Mouse (Mus musculus): Measurements from ENCODE around the gene Snf8. TPM values are rescaled to one million over a fixed set of nuclear protein-coding genes. Genes with fewer than 3 reads are reported as not detected.

Snf8 gene
- polyA plus RNA-seq, 1 experiment: not detected

- Histone ChIP-seq H3K4me3 (ENCODE audit: insufficient read depth, low read depth, low read length) (no peak overlapping the region), H3K4me1 (ENCODE audit: control insufficient read depth, insufficient read depth, low read length) (peaks cover 9% of the 10 kb centered on the region), H3K27ac (ENCODE audit: insufficient read depth, low read depth, low read length) (no peak overlapping the region)
- TF ChIP-seq POLR2A (IDR thresholded peaks at IDR 0.05; ENCODE audit: insufficient read depth, low read depth, low read length) (no peak), CTCF (IDR thresholded peaks at IDR 0.05; ENCODE audit: insufficient read depth, low read depth, low read length) (no peak)
- 95% methylated on average over 5 of the region's 5 CpGs for WGBS
These were observed 2.8 kb downstream of the Snf8 start for GRCm38 (mm10) chr11:96037499-96037898.

- WGBS: 96% methylated on average over 1 of the region's 1 CpGs
- TF ChIP-seq POLR2A (IDR thresholded peaks at IDR 0.05; ENCODE audit: insufficient read depth, low read depth, low read length) (no peak), CTCF (IDR thresholded peaks at IDR 0.05; ENCODE audit: insufficient read depth, low read depth, low read length) (no peak)
- peaks cover 9% of the 10 kb centered on the region for H3K4me1 ChIP-seq (ENCODE audit: control insufficient read depth, insufficient read depth, low read length)
These were observed 3.9 kb downstream of the Snf8 start for GRCm38 (mm10) chr11:96038560-96038959.

GRCm38 (mm10) chr11:96044803-96045567, 10.3 kb downstream of the Snf8 start:
- Histone ChIP-seq H3K4me3 (ENCODE audit: insufficient read depth, low read depth, low read length) (no peak overlapping the region), H3K4me1 (ENCODE audit: control insufficient read depth, insufficient read depth, low read length) (no peaks in the 10 kb centered on the region), H3K27ac (ENCODE audit: insufficient read depth, low read depth, low read length) (no peak overlapping the region)
- TF ChIP-seq POLR2A (IDR thresholded peaks at IDR 0.05; ENCODE audit: insufficient read depth, low read depth, low read length) (no peak), CTCF (IDR thresholded peaks at IDR 0.05; ENCODE audit: insufficient read depth, low read depth, low read length) (no peak)
- 86% methylated on average over 11 of the region's 11 CpGs for WGBS

More at GRCm38 (mm10) chr11:96038560-96038959, 3.9 kb downstream of the Snf8 start:
- Histone ChIP-seq H3K4me3 (ENCODE audit: insufficient read depth, low read depth, low read length) (no peak overlapping the region), H3K27ac (ENCODE audit: insufficient read depth, low read depth, low read length) (no peak overlapping the region)

- H3K4me1 ChIP-seq (ENCODE audit: control insufficient read depth, insufficient read depth, low read length): no peaks in the 10 kb centered on the region
- no peak overlapping the region for H3K27ac ChIP-seq (ENCODE audit: insufficient read depth, low read depth, low read length)
- H3K4me3 ChIP-seq (ENCODE audit: insufficient read depth, low read depth, low read length): no peak overlapping the region
- no peak for TF ChIP-seq CTCF (IDR thresholded peaks at IDR 0.05; ENCODE audit: insufficient read depth, low read depth, low read length)
- no peak for TF ChIP-seq POLR2A (IDR thresholded peaks at IDR 0.05; ENCODE audit: insufficient read depth, low read depth, low read length)
- WGBS: 77% methylated on average over 8 of the region's 8 CpGs
These were observed 11.3 kb downstream of the Snf8 start for GRCm38 (mm10) chr11:96046028-96046427.

DNA sequence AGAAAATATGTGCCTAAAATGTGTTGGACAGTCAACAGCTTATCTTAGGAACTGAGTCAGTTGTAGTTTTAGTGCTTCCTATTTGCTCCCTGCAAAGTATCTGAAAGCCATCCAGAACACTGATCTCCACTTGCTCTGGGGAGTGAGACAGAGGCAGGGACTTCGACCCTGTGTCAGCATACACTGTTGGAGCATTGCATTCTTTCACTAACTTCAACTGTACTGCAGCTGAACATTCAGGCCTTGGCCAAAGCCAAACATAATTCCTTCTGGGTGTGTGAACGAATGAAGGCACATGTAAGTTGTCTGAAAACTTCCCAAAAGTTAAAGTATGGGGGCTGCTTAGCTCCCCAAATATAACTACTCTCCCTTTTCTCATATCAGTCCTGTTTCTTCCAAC, 12.1 kb downstream of the Snf8 start:
- H3K4me1 ChIP-seq (ENCODE audit: control insufficient read depth, insufficient read depth, low read length): no peaks in the 10 kb centered on the region
- H3K4me3 ChIP-seq (ENCODE audit: insufficient read depth, low read depth, low read length): no peak overlapping the region
- TF ChIP-seq POLR2A (IDR thresholded peaks at IDR 0.05; ENCODE audit: insufficient read depth, low read depth, low read length) (no peak), CTCF (IDR thresholded peaks at IDR 0.05; ENCODE audit: insufficient read depth, low read depth, low read length) (no peak)
- WGBS: 75% methylated on average over 2 of the region's 2 CpGs
- no peak overlapping the region for H3K27ac ChIP-seq (ENCODE audit: insufficient read depth, low read depth, low read length)

GRCm38 (mm10) chr11:96047469-96048373, 13.0 kb downstream of the Snf8 start:
- H3K27ac ChIP-seq (ENCODE audit: insufficient read depth, low read depth, low read length): no peak overlapping the region
- no peak overlapping the region for H3K4me3 ChIP-seq (ENCODE audit: insufficient read depth, low read depth, low read length)
- WGBS: 83% methylated on average over 4 of the region's 4 CpGs
- no peaks in the 10 kb centered on the region for H3K4me1 ChIP-seq (ENCODE audit: control insufficient read depth, insufficient read depth, low read length)
- TF ChIP-seq CTCF (IDR thresholded peaks at IDR 0.05; ENCODE audit: insufficient read depth, low read depth, low read length) (no peak), POLR2A (IDR thresholded peaks at IDR 0.05; ENCODE audit: insufficient read depth, low read depth, low read length) (no peak)

- Histone ChIP-seq H3K4me3 (ENCODE audit: insufficient read depth, low read depth, low read length) (no peak overlapping the region), H3K27ac (ENCODE audit: insufficient read depth, low read depth, low read length) (no peak overlapping the region), H3K4me1 (ENCODE audit: control insufficient read depth, insufficient read depth, low read length) (no peaks in the 10 kb centered on the region)
- no peak for TF ChIP-seq POLR2A (IDR thresholded peaks at IDR 0.05; ENCODE audit: insufficient read depth, low read depth, low read length)
- no peak for TF ChIP-seq CTCF (IDR thresholded peaks at IDR 0.05; ENCODE audit: insufficient read depth, low read depth, low read length)
- WGBS: 86% methylated on average over 4 of the region's 4 CpGs
These were observed 15.3 kb downstream of the Snf8 start for GRCm38 (mm10) chr11:96049939-96050338.

- WGBS: 94% methylated on average over 3 of the region's 3 CpGs
- Histone ChIP-seq H3K4me3 (ENCODE audit: insufficient read depth, low read depth, low read length) (no peak overlapping the region), H3K4me1 (ENCODE audit: control insufficient read depth, insufficient read depth, low read length) (no peaks in the 10 kb centered on the region), H3K27ac (ENCODE audit: insufficient read depth, low read depth, low read length) (no peak overlapping the region)
- no peak for TF ChIP-seq CTCF (IDR thresholded peaks at IDR 0.05; ENCODE audit: insufficient read depth, low read depth, low read length)
These were observed 16.2 kb downstream of the Snf8 start for GRCm38 (mm10) chr11:96050854-96051253.

GRCm38 (mm10) chr11:96058309-96058708, 23.6 kb downstream of the Snf8 start:
- Histone ChIP-seq H3K4me3 (ENCODE audit: insufficient read depth, low read depth, low read length) (no peak overlapping the region), H3K4me1 (ENCODE audit: control insufficient read depth, insufficient read depth, low read length) (peaks cover 3% of the 10 kb centered on the region), H3K27ac (ENCODE audit: insufficient read depth, low read depth, low read length) (no peak overlapping the region)
- 67% methylated on average over 4 of the region's 4 CpGs for WGBS
- TF ChIP-seq POLR2A (IDR thresholded peaks at IDR 0.05; ENCODE audit: insufficient read depth, low read depth, low read length) (no peak), CTCF (IDR thresholded peaks at IDR 0.05; ENCODE audit: insufficient read depth, low read depth, low read length) (no peak)

Data from olfactory bulb, adult 2 months (tissue).